Mouse (Mus musculus) myocyte (in vitro differentiated cells): Measurements from ENCODE around the gene Yars2.

ENCODE experiments used
- MYOD1 ChIP-seq, 3 experiments: IDR thresholded peaks; one replicate each; pipeline ENCODE4 v1.6.1; 2011; ENCODE audit warnings: control low read depth in 2 of 3, low read depth in 2 of 3, mild to moderate bottlenecking in 2 of 3, moderate library complexity in 1 of 3; ENCODE audit not compliant: insufficient read length in 2 of 3, control insufficient read depth in 1 of 3
- MYOG ChIP-seq, 3 experiments: IDR thresholded peaks; one replicate each; pipeline ENCODE4 v1.6.1; 2011; ENCODE audit warnings: control low read depth in 2 of 3, low read depth in 2 of 3, mild to moderate bottlenecking in 2 of 3; ENCODE audit not compliant: insufficient read length in 2 of 3, control insufficient read depth in 1 of 3, insufficient read depth in 1 of 3
- POLR2A ChIP-seq: IDR thresholded peaks from one replicate; pipeline ENCODE4 v1.6.1; 2011; ENCODE audit warnings: low read depth, mild to moderate bottlenecking, control low read depth, moderate library complexity; ENCODE audit not compliant: insufficient read length

GRCm38 (mm10) chr16:16303888-16304287, 1.1 kb downstream of the Yars2 start:
- TF ChIP-seq POLR2A: no peak
- no peak for TF ChIP-seq MYOG (IDR thresholded peaks at IDR 0.05; ENCODE audit: control insufficient read depth in 1 of 3, insufficient read depth in 1 of 3, insufficient read length in 2 of 3, low read depth in 2 of 3)
- TF ChIP-seq MYOD1 (IDR thresholded peaks at IDR 0.05; ENCODE audit: control insufficient read depth in 1 of 3, insufficient read length in 2 of 3, low read depth in 2 of 3): no peak
